Mouse (Mus musculus) liver, adult 2 months (tissue): Measurements from ENCODE around the gene Hfe.

Source experiments
- CTCF ChIP-seq: fragments of 200-500 bp; IDR thresholded peaks from 2 replicates; pipeline ENCODE4 v1.5.1; 2011; ENCODE audit warnings: low read depth, low read length, control low read depth
- POLR2A ChIP-seq: fragments of 200-500 bp; IDR thresholded peaks from 2 replicates; pipeline ENCODE4 v1.6.1; 2011; ENCODE audit warnings: low read length, control low read depth; ENCODE audit not compliant: insufficient read depth; ENCODE audit errors: extremely low read depth

- TF ChIP-seq CTCF = no peak
- TF ChIP-seq POLR2A = no peak
These were observed 14.6 kb downstream of the Hfe start for GRCm38 (mm10) chr13:23696061-23696474.
